Mouse (Mus musculus): ENCODE data around the gene Cntf. TPM values are rescaled to one million over a fixed set of nuclear protein-coding genes. Genes with fewer than 3 reads are reported as not detected.
A peak's percentile ranks its signal among the peaks of the same experiment; 100 is the strongest.
"Not testable (repeated sequence)": the region's sequence is repeated elsewhere in the genome, so short reads cannot be mapped to it uniquely, and the experiment has no call there.

The Cntf gene
- polyA plus RNA-seq, 1 experiment from 2014 or later, result 0.23 TPM

DNA sequence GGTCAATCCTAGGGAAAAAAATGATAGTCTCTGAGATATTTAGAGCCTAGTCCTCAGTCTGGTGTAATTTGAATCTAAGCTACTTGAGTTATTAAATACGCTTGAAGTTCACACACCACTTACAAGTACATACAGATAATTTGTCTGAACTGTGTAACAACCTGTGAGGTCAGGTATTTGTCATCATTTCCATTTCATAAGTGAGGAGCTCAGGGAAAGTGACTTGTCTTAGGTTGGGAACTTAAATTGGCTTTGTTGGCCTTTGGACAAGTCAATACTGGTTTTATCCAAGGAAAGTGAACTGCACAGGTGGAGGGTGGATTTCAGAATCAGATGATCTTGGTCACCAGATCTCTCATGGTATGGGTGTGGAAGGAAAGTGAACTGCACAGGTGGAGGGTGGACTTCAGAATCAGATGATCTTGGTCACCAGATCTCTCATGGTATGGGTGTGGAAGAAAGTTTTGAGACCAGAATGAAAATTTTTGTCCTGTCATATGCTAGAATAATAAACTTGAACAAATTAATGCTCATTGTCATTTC is 6.4 kb downstream of the Cntf start:
- ATAC-seq (no peak), DNase-seq (no peak)
- WGBS (ENCODE audit: insufficient replicate concordance), result 75% methylated on average over 1 of the region's 1 CpGs

GRCm38 (mm10) chr19:12756286-12756685 is 9.1 kb downstream of the Cntf start:
- no peak overlapping the region for H3K4me3 ChIP-seq (ENCODE audit: low read depth, low read length)
- no peaks in the 10 kb centered on the region for H3K27me3 ChIP-seq (ENCODE audit: insufficient read depth, low read length)
- ATAC-seq (no peak), DNase-seq (no peak)
- no peak overlapping the region for H3K4me2 ChIP-seq (ENCODE audit: low read depth, low read length)
- no peaks in the 10 kb centered on the region for H3K9me3 ChIP-seq (ENCODE audit: low read length)
- no peak overlapping the region for H3K9ac ChIP-seq (replicated peaks)
- WGBS (ENCODE audit: insufficient replicate concordance), result 67% methylated on average over 3 of the region's 3 CpGs
- H3K27ac ChIP-seq (ENCODE audit: low read depth), result no peak overlapping the region
- H3K36me3 ChIP-seq (replicated peaks; ENCODE audit: insufficient read depth, low read length), result no peaks in the 10 kb centered on the region
- no peaks in the 10 kb centered on the region for H3K4me1 ChIP-seq (ENCODE audit: insufficient read depth)
- no peak for TF ChIP-seq CTCF (IDR thresholded peaks at IDR 0.05; ENCODE audit: low read depth)
- TF ChIP-seq EP300 (IDR thresholded peaks at IDR 0.05; ENCODE audit: low read depth), result no peak

More for the DNA sequence above, 6.4 kb downstream of the Cntf start:
- H3K27ac ChIP-seq (ENCODE audit: low read depth), result no peak overlapping the region
- H3K4me3 ChIP-seq (ENCODE audit: low read depth, low read length), result no peak overlapping the region
- H3K27me3 ChIP-seq (ENCODE audit: insufficient read depth, low read length), result no peaks in the 10 kb centered on the region
- no peak overlapping the region for H3K9ac ChIP-seq (replicated peaks)
- H3K4me1 ChIP-seq (ENCODE audit: insufficient read depth), result no peaks in the 10 kb centered on the region
- peaks cover 9% of the 10 kb centered on the region for H3K36me3 ChIP-seq (replicated peaks; ENCODE audit: insufficient read depth, low read length)
- TF ChIP-seq EP300 (IDR thresholded peaks at IDR 0.05; ENCODE audit: low read depth), result no peak
- TF ChIP-seq CTCF (IDR thresholded peaks at IDR 0.05; ENCODE audit: low read depth), result no peak
- no peaks in the 10 kb centered on the region for H3K9me3 ChIP-seq (ENCODE audit: low read length)
- H3K4me2 ChIP-seq (ENCODE audit: low read depth, low read length), result no peak overlapping the region

GRCm38 (mm10) chr19:12731950-12732349 is 33.5 kb downstream of the Cntf start:
- Histone ChIP-seq H3K27ac (ENCODE audit: low read depth) (no peak overlapping the region), H3K4me3 (ENCODE audit: low read depth, low read length) (no peak overlapping the region), H3K9me3 (ENCODE audit: low read length) (no peaks in the 10 kb centered on the region), H3K36me3 (replicated peaks; ENCODE audit: insufficient read depth, low read length) (no peaks in the 10 kb centered on the region), H3K4me2 (ENCODE audit: low read depth, low read length) (no peak overlapping the region), H3K27me3 (ENCODE audit: insufficient read depth, low read length) (no peaks in the 10 kb centered on the region), H3K9ac (replicated peaks) (no peak overlapping the region), H3K4me1 (ENCODE audit: insufficient read depth) (no peaks in the 10 kb centered on the region)
- 55% methylated on average over 2 of the region's 2 CpGs for WGBS (ENCODE audit: insufficient replicate concordance)
- no peak for TF ChIP-seq EP300 (IDR thresholded peaks at IDR 0.05; ENCODE audit: low read depth)
- no peak for TF ChIP-seq CTCF (IDR thresholded peaks at IDR 0.05; ENCODE audit: low read depth)
- ATAC-seq (no peak), DNase-seq (no peak)

GRCm38 (mm10) chr19:12731036-12731435 is 34.4 kb downstream of the Cntf start:
- 61% methylated on average over 1 of the region's 1 CpGs for WGBS (ENCODE audit: insufficient replicate concordance)
- H3K9me3 ChIP-seq (ENCODE audit: low read length), result no peaks in the 10 kb centered on the region
- DNase-seq (no peak), ATAC-seq (no peak)
- H3K4me2 ChIP-seq (ENCODE audit: low read depth, low read length), result no peak overlapping the region
- H3K27ac ChIP-seq (ENCODE audit: low read depth), result no peak overlapping the region
- H3K4me3 ChIP-seq (ENCODE audit: low read depth, low read length), result no peak overlapping the region
- H3K36me3 ChIP-seq (replicated peaks; ENCODE audit: insufficient read depth, low read length), result no peaks in the 10 kb centered on the region
- no peaks in the 10 kb centered on the region for H3K4me1 ChIP-seq (ENCODE audit: insufficient read depth)
- H3K9ac ChIP-seq (replicated peaks), result no peak overlapping the region
- H3K27me3 ChIP-seq (ENCODE audit: insufficient read depth, low read length), result no peaks in the 10 kb centered on the region
- TF ChIP-seq EP300 (IDR thresholded peaks at IDR 0.05; ENCODE audit: low read depth) (no peak), CTCF (IDR thresholded peaks at IDR 0.05; ENCODE audit: low read depth) (no peak)

- ATAC-seq, result no peak
- H3K9me3 ChIP-seq (ENCODE audit: low read length), result no peaks in the 10 kb centered on the region
- no peaks in the 10 kb centered on the region for H3K27me3 ChIP-seq (ENCODE audit: insufficient read depth, low read length)
Measured at GRCm38 (mm10) chr19:12725851-12726250, 39.6 kb downstream of the Cntf start.

DNA sequence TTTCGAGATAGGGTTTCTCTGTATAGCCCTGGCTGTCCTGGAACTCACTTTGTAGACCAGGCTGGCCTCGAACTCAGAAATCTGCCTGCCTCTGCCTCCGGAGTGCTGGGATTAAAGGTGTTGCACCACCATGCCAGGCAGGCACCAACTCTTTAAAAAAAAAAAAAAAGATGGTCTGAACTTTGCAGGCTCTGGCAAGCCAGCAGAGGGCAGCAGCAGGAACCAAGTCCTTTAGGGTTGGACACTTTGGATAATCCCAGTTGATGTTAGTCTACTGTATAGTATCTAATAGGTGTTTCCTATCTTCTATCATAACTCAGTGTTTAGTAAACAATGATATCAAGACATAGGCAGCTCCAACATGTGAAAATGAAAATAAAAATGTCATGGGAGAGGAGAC is 43.1 kb downstream of the Cntf start:
- H3K4me3 ChIP-seq (ENCODE audit: low read depth, low read length), result no peak overlapping the region
- no peak for ATAC-seq
- no peaks in the 10 kb centered on the region for H3K4me1 ChIP-seq (ENCODE audit: insufficient read depth)
- H3K9ac ChIP-seq (replicated peaks), result no peak overlapping the region
- no peak overlapping the region for H3K27ac ChIP-seq (ENCODE audit: low read depth)
- WGBS (ENCODE audit: insufficient replicate concordance), result 50% methylated on average over 2 of the region's 3 CpGs
- H3K4me2 ChIP-seq (ENCODE audit: low read depth, low read length), result no peak overlapping the region
- H3K27me3 ChIP-seq (ENCODE audit: insufficient read depth, low read length), result no peaks in the 10 kb centered on the region
- no peaks in the 10 kb centered on the region for H3K36me3 ChIP-seq (replicated peaks; ENCODE audit: insufficient read depth, low read length)
- H3K9me3 ChIP-seq (ENCODE audit: low read length), result no peaks in the 10 kb centered on the region
- DNase-seq, result peak; percentile 39
- TF ChIP-seq CTCF (IDR thresholded peaks at IDR 0.05; ENCODE audit: low read depth) (peak; percentile 49), EP300 (IDR thresholded peaks at IDR 0.05; ENCODE audit: low read depth) (no peak)

More at GRCm38 (mm10) chr19:12725851-12726250, 39.6 kb downstream of the Cntf start:
- Histone ChIP-seq H3K4me1 (ENCODE audit: insufficient read depth) (no peaks in the 10 kb centered on the region), H3K9ac (replicated peaks) (no peak overlapping the region), H3K4me3 (ENCODE audit: low read depth, low read length) (no peak overlapping the region), H3K4me2 (ENCODE audit: low read depth, low read length) (no peak overlapping the region), H3K27ac (ENCODE audit: low read depth) (no peak overlapping the region), H3K36me3 (replicated peaks; ENCODE audit: insufficient read depth, low read length) (no peaks in the 10 kb centered on the region)
- no peak for TF ChIP-seq EP300 (IDR thresholded peaks at IDR 0.05; ENCODE audit: low read depth)
- TF ChIP-seq CTCF (IDR thresholded peaks at IDR 0.05; ENCODE audit: low read depth), result no peak
- no peak for DNase-seq
- WGBS (ENCODE audit: insufficient replicate concordance), result 81% methylated on average over 1 of the region's 1 CpGs

GRCm38 (mm10) chr19:12721596-12721995 is 43.8 kb downstream of the Cntf start:
- H3K4me1 ChIP-seq (ENCODE audit: insufficient read depth); H3K4me3 ChIP-seq (ENCODE audit: low read depth, low read length); ATAC-seq; H3K4me2 ChIP-seq (ENCODE audit: low read depth, low read length); H3K36me3 ChIP-seq (replicated peaks; ENCODE audit: insufficient read depth, low read length); H3K27ac ChIP-seq (ENCODE audit: low read depth); DNase-seq; H3K9me3 ChIP-seq (ENCODE audit: low read length); H3K9ac ChIP-seq (replicated peaks); H3K27me3 ChIP-seq (ENCODE audit: insufficient read depth, low read length): not testable (repeated sequence)
- 84% methylated on average over 7 of the region's 7 CpGs for WGBS (ENCODE audit: insufficient replicate concordance)

GRCm38 (mm10) chr19:12720919-12721318 is 44.5 kb downstream of the Cntf start:
- H3K27me3 ChIP-seq (ENCODE audit: insufficient read depth, low read length); H3K27ac ChIP-seq (ENCODE audit: low read depth); ATAC-seq; H3K4me1 ChIP-seq (ENCODE audit: insufficient read depth); H3K36me3 ChIP-seq (replicated peaks; ENCODE audit: insufficient read depth, low read length); H3K4me2 ChIP-seq (ENCODE audit: low read depth, low read length); H3K4me3 ChIP-seq (ENCODE audit: low read depth, low read length); H3K9me3 ChIP-seq (ENCODE audit: low read length); DNase-seq; H3K9ac ChIP-seq (replicated peaks): not testable (repeated sequence)
- 69% methylated on average over 5 of the region's 5 CpGs for WGBS (ENCODE audit: insufficient replicate concordance)

Measured in liver, postnatal 0 days (tissue).